Mouse (Mus musculus): Measurements from ENCODE around the gene Cbr2.

GRCm38 (mm10) chr11:120727169-120727527, 4.8 kb downstream of the Cbr2 start, which contains the start of gene Dcxr:
- TF ChIP-seq CTCF (IDR thresholded peaks at IDR 0.05; ENCODE audit: borderline replicate concordance, control insufficient read depth, extremely low read depth, insufficient read depth, low read length, poor library complexity) = no peak
- TF ChIP-seq POLR2A (IDR thresholded peaks at IDR 0.05; ENCODE audit: control insufficient read depth, extremely low read depth, insufficient read depth, low read length, poor library complexity) = no peak

Measured in thymus, adult 2 months (tissue).